Mouse (Mus musculus): ENCODE results near the gene Tprgl. TPM values are rescaled to one million over a fixed set of nuclear protein-coding genes. Genes with fewer than 3 reads are reported as not detected.

Tprgl gene
- total and polyA plus RNA-seq, 3 experiments = 49.3 to 163 (median 67.4) TPM

DNA sequence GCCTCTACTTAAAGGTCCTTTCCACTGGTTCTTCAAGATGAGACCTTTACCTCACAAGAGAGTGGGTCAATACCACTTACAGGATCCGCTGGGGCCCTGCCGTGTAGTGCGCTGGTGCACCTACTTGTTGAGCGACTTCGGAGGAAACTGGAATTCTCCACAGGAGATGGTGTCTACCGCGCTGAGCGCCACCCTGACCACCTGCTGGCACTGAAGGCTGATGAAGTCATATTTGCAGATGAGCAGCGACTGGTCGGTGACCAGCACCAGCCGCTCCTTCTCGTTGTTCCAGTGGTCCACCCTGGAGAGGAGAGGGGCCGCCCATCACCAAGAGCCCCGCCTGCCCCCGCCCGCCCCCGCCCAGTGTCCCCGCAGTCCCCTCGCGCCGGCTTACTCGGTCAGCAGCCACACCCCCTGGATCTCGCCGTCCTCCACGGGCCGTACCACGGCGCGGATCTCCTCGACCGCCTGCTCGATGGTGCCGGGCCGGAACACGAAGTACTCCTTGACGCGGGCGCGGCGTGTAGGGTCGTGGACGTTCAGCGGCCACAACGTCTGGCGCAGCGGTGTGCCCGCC, 417 bp downstream of the Tprgl start:
- DNase-seq (ENCODE audit: low read depth, low spot score) = peak; percentile 57
- H3K36me3 ChIP-seq (ENCODE audit: control insufficient read depth in 1 of 2, insufficient read depth in 2 of 2, low read length in 2 of 2) = peaks cover 2 to 6% of the 10 kb centered on the region in 2 experiments; a peak in 2 of 4 replicates
- H3K4me3 ChIP-seq (ENCODE audit: control insufficient read depth in 1 of 2, insufficient read depth in 1 of 2, low read depth in 2 of 2, low read length in 2 of 2) = peak overlapping the region; percentile 86
- no peaks in the 10 kb centered on the region for H3K27me3 ChIP-seq (ENCODE audit: control insufficient read depth in 1 of 2, insufficient read depth in 2 of 2, low read length in 2 of 2)
- H3K79me2 ChIP-seq (ENCODE audit: control insufficient read depth, insufficient read depth, low read length, poor library complexity) = peaks cover 3% of the 10 kb centered on the region
- H3K27ac ChIP-seq (ENCODE audit: control insufficient read depth, low read depth, low read length) = peak overlapping the region; percentile 61
- H3K9me3 ChIP-seq (replicated peaks; ENCODE audit: insufficient read depth, low read length) = no peaks in the 10 kb centered on the region
- TF ChIP-seq CHD1 (IDR thresholded peaks at IDR 0.05; ENCODE audit: low read depth, low read length) (0 out of 2 replicates have a peak, but pooled peaks have one; percentile 54), E2F4 (IDR thresholded peaks at IDR 0.05; ENCODE audit: borderline replicate concordance, low read depth, low read length) (no peak), TCF12 (IDR thresholded peaks at IDR 0.05; ENCODE audit: low read depth, low read length) (no peak), POLR2AphosphoS2 (IDR thresholded peaks at IDR 0.05; ENCODE audit: low read length) (peak; percentile 23; the same call in 1 of the 2 replicates), NRF1 (IDR thresholded peaks at IDR 0.05; ENCODE audit: insufficient read depth, low read depth, low read length, poor library complexity, severe bottlenecking) (no peak)
- H3K9ac ChIP-seq (ENCODE audit: control insufficient read depth, low read depth, low read length, poor library complexity, severe bottlenecking) = peak overlapping the region; percentile 85
- H3K4me1 ChIP-seq (ENCODE audit: control insufficient read depth in 1 of 2, insufficient read depth in 2 of 2, low read length in 2 of 2) = peaks cover 0 to 4% of the 10 kb centered on the region in 2 experiments; a peak in 2 of 4 replicates

DNA sequence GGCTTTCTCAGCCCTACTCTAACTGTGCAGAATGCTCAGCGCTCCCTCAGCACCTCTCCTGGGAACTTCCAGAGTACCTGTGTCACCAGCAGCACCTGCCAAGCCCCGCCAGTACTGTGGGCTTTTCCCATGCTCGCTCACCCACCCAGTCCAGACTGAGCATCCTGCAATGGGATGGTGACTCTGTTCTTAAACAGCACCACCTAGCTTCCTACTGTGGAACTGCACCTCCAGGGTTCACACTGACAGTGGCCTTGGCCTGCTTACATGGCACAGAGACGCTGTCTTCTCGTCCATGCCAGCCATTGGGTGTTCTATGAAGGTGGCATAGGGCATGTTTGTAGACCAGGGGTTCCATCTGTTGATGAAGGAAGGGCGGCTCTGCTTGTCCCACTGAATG, 1.5 kb downstream of the Tprgl start:
- Histone ChIP-seq H3K36me3 (ENCODE audit: control insufficient read depth in 1 of 2, insufficient read depth in 2 of 2, low read length in 2 of 2) (peaks cover 2 to 6% of the 10 kb centered on the region in 2 experiments; a peak in 2 of 4 replicates), H3K9me3 (replicated peaks; ENCODE audit: insufficient read depth, low read length) (no peaks in the 10 kb centered on the region), H3K9ac (ENCODE audit: control insufficient read depth, low read depth, low read length, poor library complexity, severe bottlenecking) (no peak overlapping the region), H3K27me3 (ENCODE audit: control insufficient read depth in 1 of 2, insufficient read depth in 2 of 2, low read length in 2 of 2) (no peaks in the 10 kb centered on the region), H3K4me1 (ENCODE audit: control insufficient read depth in 1 of 2, insufficient read depth in 2 of 2, low read length in 2 of 2) (peaks cover 0 to 4% of the 10 kb centered on the region in 2 experiments; a peak in 2 of 4 replicates), H3K4me3 (ENCODE audit: control insufficient read depth in 1 of 2, insufficient read depth in 1 of 2, low read depth in 2 of 2, low read length in 2 of 2) (no peak overlapping the region), H3K27ac (ENCODE audit: control insufficient read depth, low read depth, low read length) (no peak overlapping the region), H3K79me2 (ENCODE audit: control insufficient read depth, insufficient read depth, low read length, poor library complexity) (peaks cover 3% of the 10 kb centered on the region)
- peak; percentile 88 for DNase-seq (ENCODE audit: low read depth, low spot score)
- TF ChIP-seq POLR2A (IDR thresholded peaks at IDR 0.05; ENCODE audit: control insufficient read depth in 1 of 2, insufficient read depth in 1 of 2, low read depth in 1 of 2, low read length in 2 of 2, poor library complexity in 1 of 2) (peak in 1 of 2 experiments; percentile 33; a peak in 1 of 4 replicates), SMC3 (IDR thresholded peaks at IDR 0.05; ENCODE audit: low read depth, low read length) (peak; percentile 52), BHLHE40 (IDR thresholded peaks at IDR 0.05; ENCODE audit: borderline replicate concordance, low read depth, low read length) (no peak), MAX (IDR thresholded peaks at IDR 0.05; ENCODE audit: low read length) (no peak), SIN3A (IDR thresholded peaks at IDR 0.05; ENCODE audit: low read length) (peak; percentile 52; the same call in 1 of the 2 replicates), POLR2AphosphoS2 (IDR thresholded peaks at IDR 0.05; ENCODE audit: low read length) (no peak; the same call in 1 of the 2 replicates), NRF1 (IDR thresholded peaks at IDR 0.05; ENCODE audit: insufficient read depth, low read depth, low read length, poor library complexity, severe bottlenecking) (no peak), CHD2 (IDR thresholded peaks at IDR 0.05; ENCODE audit: low read length) (no peak), RAD21 (IDR thresholded peaks at IDR 0.05; ENCODE audit: low read depth, low read length) (peak; percentile 29), TBP (IDR thresholded peaks at IDR 0.05; ENCODE audit: low read depth, low read length) (no peak), RCOR1 (IDR thresholded peaks at IDR 0.05; ENCODE audit: low read depth, low read length) (no peak), CTCF (IDR thresholded peaks at IDR 0.05 in 2 of 3, conservative IDR thresholded peaks at IDR 0.05 in 1 of 3; ENCODE audit: control insufficient read depth in 1 of 3, insufficient read depth in 1 of 3, low read depth in 2 of 3, low read length in 3 of 3, poor library complexity in 1 of 3, severe bottlenecking in 1 of 3) (peak; percentile 66 to 99 (median 82))
